17 mouse cellular contexts compared by ENCODE assay signal in genomic region chr13:74867720-74868119, GRCm38 (mm10).
"Had no signal": no experiment of that assay in that cellular context is flagged by ENCODE, and none has a peak within 500 bp of the region (broad histone marks: within the 10 kb centered on the region; RNA-seq: fewer than 3 reads in every experiment).

No protein-coding gene starts in this region.

- H3K9ac ChIP-seq: neural tube, embryonic 12.5 days; neural tube, embryonic 13.5 days; neural tube, embryonic 15.5 days; stomach, embryonic 15.5 days had no signal

- DNase-seq: retina, postnatal 1 day; right cerebral cortex, adult 18-20 months; right cerebral cortex, postnatal 14 days; right cerebral cortex, postnatal 25 days; right cerebral cortex, postnatal 4 days; spleen, adult 18-20 months; thymus, adult 18-20 months; thymus, adult 2 months; thymus, postnatal 14 days; thymus, postnatal 25 days; thymus, postnatal 36 days; thymus, postnatal 4 days had no signal

- H3K36me3 ChIP-seq: neural tube, embryonic 12.5 days; neural tube, embryonic 13.5 days; neural tube, embryonic 15.5 days; stomach, embryonic 15.5 days had no signal

- H3K4me3 ChIP-seq: neural tube, embryonic 12.5 days; neural tube, embryonic 13.5 days; neural tube, embryonic 15.5 days; stomach, embryonic 15.5 days had no signal

- H3K4me2 ChIP-seq: neural tube, embryonic 12.5 days; neural tube, embryonic 13.5 days; neural tube, embryonic 15.5 days; stomach, embryonic 15.5 days had no signal

- H3K9me3 ChIP-seq: neural tube, embryonic 12.5 days; neural tube, embryonic 13.5 days; neural tube, embryonic 15.5 days; stomach, embryonic 15.5 days had no signal

- H3K4me1 ChIP-seq: neural tube, embryonic 12.5 days; neural tube, embryonic 13.5 days; neural tube, embryonic 15.5 days; stomach, embryonic 15.5 days had no signal

- H3K27me3 ChIP-seq: neural tube, embryonic 12.5 days; neural tube, embryonic 13.5 days; neural tube, embryonic 15.5 days; stomach, embryonic 15.5 days had no signal

- H3K27ac ChIP-seq: neural tube, embryonic 12.5 days; neural tube, embryonic 13.5 days; neural tube, embryonic 15.5 days; stomach, embryonic 15.5 days; stomach, postnatal 0 days had no signal
